In the genomic region with DNA sequence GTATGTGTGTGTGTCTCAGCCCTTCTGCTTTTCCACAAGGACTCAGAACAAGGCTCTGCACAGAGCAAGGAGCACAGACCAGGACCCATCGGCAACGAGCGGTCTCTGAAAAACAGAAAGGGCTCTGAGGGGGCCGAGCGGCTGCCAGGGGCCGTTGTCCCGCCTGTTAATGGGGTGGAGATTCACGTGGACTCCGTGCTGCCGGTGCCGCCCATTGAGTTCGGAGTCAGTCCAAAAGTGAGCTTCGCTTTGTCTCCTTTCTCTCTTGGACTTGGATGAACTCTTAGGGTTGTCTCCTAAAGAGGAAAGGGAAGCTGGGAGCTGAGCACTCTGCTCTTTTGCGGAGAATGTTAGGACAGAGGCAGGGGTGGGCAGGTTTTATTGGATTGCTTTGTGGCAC, we compare ENCODE assay signal across 20 mouse cellular contexts.
"Had no signal": no experiment of that assay in that cellular context is flagged by ENCODE, and none has a peak within 500 bp of the region (broad histone marks: within the 10 kb centered on the region; RNA-seq: fewer than 3 reads in every experiment).

No protein-coding gene starts in this region.

- H3K4me1 ChIP-seq: limb, embryonic 10.5 days; limb, embryonic 13.5 days; liver, embryonic 12.5 days; liver, embryonic 15.5 days; lung, embryonic 15.5 days; megakaryocyte, embryonic 14.5 days; midbrain, embryonic 10.5 days; midbrain, embryonic 13.5 days; neural tube, embryonic 13.5 days; stomach, embryonic 15.5 days had no signal

- DNase-seq: layer of hippocampus, adult 9-11 months; liver; lung, adult 18-20 months; lung, postnatal 10 days; lung, postnatal 36 days; retina, postnatal 1 day; right cerebral cortex, postnatal 25 days; spleen, adult 18-20 months; thymus, postnatal 25 days had no signal

- H3K9me3 ChIP-seq: limb, embryonic 10.5 days; limb, embryonic 13.5 days; liver, embryonic 12.5 days; liver, embryonic 15.5 days; lung, embryonic 15.5 days; megakaryocyte, embryonic 14.5 days; midbrain, embryonic 10.5 days; midbrain, embryonic 13.5 days; neural tube, embryonic 13.5 days; stomach, embryonic 15.5 days had no signal

- H3K4me3 ChIP-seq: limb, embryonic 10.5 days; limb, embryonic 13.5 days; liver, embryonic 12.5 days; liver, embryonic 15.5 days; lung, embryonic 15.5 days; megakaryocyte, embryonic 14.5 days; midbrain, embryonic 10.5 days; midbrain, embryonic 13.5 days; myocyte; neural tube, embryonic 13.5 days; stomach, embryonic 15.5 days had no signal

- H3K27me3 ChIP-seq: limb, embryonic 13.5 days; liver, embryonic 12.5 days; liver, embryonic 15.5 days; lung, embryonic 15.5 days; megakaryocyte, embryonic 14.5 days; midbrain, embryonic 13.5 days; neural tube, embryonic 13.5 days; stomach, embryonic 15.5 days had no signal

- H3K27ac ChIP-seq: limb, embryonic 10.5 days; limb, embryonic 13.5 days; liver, embryonic 12.5 days; liver, embryonic 15.5 days; lung, embryonic 15.5 days; midbrain, embryonic 10.5 days; midbrain, embryonic 13.5 days; neural tube, embryonic 13.5 days; stomach, embryonic 15.5 days had no signal
